Mouse (Mus musculus) heart, adult 11 months (tissue): ENCODE results near the gene Slc15a2.

Experiments
- DNase-seq: peaks from one replicate; pipeline ENCODE4 v3.0.0; 2022

Gene Slc15a2

DNA sequence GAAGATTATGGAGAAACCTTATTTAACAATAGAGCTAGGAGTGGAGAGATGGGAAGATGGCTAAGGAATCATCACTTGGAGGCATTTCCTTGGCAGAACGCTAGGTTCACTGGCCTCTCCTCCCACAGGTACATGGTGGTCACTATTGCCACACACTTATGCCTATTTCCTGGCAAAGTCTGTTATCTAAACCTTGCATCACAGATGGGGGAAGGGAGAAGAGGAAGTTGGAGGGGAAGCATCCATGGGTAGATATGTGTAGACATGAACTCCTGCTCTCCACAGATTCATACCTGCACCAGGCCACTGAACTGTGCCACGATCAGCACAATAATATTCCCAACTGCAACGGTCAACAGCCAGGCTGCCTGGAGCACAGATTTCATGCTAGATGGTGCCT is 32.8 kb downstream of the Slc15a2 start:
- no peak for DNase-seq

DNA sequence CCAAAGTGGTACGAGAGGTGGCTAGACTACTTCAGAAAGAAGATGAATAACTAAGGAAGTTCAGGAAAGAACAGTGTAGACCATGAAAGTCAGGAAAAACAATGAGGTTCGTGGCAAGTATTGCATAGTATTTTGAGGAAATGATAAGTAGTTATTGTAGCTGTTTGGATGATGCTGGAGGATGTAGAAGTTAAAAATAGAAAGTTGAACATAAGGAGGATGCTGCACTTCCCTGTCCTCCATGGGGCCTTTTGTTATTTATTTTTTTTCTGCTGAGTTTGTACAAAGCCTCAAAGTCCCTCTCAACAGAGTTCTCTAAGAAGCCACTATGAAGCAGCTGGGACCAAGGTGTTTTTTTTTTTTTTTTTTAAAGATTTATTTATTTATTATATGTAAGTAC is 37.0 kb downstream of the Slc15a2 start:
- no peak for DNase-seq

DNA sequence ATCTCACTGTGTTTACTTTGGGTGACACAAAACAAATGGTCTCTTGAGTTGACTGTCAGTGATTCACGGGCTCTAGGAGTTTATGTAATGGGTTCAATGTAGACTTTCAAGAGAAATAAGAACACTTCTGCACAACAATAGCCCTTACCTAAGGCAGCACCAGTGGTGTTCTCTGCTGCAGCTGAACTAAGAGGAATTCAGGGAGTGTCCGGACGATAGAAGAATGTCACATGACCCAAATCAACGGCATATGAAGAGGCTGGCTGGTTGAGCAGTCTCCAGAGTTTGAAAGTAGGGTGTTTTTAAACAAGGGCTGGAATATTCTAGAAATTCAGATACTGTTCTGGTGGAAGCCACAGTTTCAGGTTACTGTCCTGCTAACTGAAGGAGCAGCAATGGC is 37.7 kb downstream of the Slc15a2 start:
- no peak for DNase-seq

DNA sequence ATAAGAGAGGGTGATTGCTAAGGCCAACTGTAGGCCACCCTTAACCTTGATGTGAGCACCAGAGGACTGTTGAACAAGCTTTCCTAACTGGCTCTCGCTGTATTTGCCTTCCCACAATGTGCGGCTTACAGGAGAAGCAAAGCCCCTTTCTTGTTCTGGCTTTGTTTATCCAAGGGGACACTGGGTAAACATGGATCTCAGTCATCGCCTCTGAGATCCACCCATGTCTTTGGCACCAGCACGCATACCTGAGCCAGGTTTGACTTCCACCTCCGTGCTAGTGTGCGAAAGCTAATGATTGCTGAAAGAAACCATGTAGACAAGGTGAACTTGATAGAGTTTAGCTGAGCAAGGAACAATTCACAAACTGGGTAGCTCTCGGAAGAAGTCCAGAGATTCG is 41.2 kb downstream of the Slc15a2 start:
- no peak for DNase-seq

DNA sequence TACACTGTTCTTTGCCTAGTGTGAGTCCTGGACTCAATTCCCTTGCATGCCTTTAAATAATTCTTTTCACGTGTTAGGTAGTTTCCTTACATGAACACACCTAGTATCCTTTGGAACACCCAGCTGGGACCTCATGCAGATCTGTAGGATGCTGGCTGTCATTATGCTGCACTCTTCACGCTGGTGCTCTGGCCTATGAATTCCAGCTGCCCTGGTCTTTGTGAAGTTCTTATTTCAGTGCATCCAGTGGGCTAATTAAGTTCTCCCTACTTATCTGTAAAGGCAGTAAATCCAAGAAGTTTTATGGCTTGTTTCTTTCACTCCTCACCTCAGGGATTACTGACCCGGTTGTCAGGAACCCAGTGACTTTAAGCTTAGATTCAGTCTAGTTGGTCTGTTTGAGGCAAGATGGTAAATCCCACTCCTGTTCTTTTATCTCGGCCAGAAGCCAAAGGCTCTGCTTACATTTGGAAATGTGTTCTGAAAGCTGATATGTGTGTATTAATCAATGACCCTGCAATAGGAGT is 45.3 kb downstream of the Slc15a2 start:
- DNase-seq = no peak

DNA sequence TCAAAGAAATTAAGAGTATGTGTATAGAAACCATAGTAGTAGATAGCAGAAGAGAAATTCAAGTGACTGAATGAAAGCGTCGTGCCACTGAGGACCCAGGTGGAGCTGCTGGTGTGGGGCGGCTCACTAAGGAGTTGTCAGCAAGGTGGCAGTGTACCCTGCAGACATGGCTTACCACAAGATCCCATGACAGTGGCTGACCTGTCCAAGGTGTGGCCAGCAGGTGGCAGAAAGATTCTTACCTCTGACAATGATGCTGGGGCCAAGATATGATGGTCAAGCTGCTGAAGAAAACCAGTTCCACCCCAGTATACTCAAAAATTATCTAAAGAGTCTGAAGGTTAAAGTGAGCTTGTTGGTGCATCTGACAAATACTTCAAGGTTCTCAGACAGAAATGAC is 49.3 kb downstream of the Slc15a2 start:
- no peak for DNase-seq

DNA sequence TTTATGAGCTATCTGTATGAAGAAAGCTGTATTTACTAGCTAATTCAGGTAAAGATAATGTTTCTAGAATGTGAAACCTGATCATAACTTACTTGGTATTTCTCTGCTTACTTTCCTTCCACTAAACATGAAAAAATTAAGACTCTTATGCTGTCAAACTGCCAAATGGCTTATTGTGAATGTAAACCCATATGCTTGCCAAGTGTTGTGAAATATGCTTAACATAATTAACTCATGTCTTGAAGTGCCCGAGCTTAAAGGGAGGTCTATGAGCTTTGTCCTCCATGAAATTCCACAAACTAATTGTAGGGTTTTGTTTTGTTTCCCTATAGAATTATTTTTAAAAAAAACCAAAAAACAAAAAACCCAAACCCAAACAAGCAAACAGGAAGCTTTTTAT is 50.9 kb downstream of the Slc15a2 start:
- no peak for DNase-seq

DNA sequence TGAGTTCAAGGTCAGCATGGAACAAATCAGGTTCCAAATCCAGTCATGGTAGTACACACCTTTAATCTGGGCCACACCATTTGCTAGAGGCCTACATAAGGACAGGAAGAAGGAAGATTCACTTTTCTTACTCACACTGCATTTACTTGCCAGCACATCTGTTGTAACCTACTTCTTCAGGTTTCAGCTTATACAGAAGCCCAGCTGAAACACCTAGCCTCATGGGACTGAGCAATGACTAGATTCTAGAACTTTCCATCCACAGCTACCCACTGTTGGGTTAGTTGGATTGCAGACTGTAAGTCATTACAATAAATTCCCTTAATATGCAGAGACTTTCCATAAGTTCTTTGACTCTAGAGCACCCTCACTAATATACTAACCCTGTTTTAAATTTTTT is 52.2 kb downstream of the Slc15a2 start:
- no peak for DNase-seq

DNA sequence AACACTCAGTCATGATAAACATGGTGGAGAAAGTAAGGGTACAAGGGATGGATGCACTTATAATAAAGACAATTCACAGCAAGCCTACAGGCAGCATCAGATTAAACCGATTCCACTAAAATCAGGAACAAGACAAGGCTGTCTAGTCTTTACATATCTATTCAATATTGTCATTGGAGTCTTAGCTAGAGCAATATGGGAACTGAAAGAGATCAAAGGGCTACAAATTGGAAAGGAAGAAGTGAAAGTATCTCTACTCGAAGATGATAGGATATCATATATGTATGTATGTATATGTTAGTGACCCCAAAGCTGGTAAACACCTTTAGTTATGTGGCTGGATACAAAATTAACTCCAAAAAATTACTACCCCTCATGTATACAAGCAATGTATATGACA is 55.8 kb downstream of the Slc15a2 start:
- no peak for DNase-seq

DNA sequence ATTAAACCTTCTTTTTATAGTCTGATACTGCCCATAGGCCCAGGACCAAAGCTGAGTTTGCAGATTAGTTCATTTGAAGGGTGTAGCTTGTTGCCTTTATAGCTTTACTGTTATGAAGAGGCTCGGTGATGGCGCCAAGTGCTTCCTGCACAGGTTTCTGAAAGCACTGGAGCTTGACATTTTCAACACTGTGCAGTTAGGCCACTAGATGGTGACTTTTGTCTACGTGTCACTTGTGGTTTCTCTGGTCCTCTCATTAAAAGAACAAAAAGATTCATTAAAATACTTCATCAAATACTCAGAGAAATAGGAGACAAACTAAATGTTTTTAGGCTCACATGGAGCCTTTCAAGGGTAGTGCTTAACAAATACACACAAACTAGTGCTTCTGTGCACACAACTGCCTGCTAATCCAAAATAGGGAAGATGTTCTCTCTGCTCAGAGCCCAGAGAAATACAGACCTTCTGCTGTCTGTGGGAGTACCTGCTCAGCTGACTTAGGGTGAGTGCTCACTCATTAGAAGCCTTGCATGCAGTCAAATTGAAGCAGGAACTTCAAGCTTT is 60.8 kb downstream of the Slc15a2 start:
- DNase-seq = no peak

DNA sequence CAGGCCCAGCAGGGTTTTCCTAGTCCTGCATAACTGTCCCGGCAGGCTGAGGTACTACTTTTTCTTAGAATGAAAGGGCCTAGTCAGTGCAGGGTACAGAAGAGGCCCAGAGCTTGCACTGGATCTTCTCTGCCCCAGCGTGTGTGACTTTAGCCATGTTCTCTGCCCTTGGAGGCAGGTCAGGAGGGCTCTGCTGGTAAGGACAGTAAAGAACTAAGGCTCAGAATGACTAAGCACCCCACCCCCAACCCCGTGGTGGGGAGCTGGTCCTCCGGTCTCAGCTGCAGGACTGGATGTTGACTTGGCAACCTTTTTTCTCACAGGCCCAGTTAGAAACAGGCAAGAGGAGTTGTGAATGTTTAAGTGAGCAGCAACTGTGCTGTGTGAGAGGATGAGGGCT is 62.0 kb downstream of the Slc15a2 start:
- DNase-seq = no peak

DNA sequence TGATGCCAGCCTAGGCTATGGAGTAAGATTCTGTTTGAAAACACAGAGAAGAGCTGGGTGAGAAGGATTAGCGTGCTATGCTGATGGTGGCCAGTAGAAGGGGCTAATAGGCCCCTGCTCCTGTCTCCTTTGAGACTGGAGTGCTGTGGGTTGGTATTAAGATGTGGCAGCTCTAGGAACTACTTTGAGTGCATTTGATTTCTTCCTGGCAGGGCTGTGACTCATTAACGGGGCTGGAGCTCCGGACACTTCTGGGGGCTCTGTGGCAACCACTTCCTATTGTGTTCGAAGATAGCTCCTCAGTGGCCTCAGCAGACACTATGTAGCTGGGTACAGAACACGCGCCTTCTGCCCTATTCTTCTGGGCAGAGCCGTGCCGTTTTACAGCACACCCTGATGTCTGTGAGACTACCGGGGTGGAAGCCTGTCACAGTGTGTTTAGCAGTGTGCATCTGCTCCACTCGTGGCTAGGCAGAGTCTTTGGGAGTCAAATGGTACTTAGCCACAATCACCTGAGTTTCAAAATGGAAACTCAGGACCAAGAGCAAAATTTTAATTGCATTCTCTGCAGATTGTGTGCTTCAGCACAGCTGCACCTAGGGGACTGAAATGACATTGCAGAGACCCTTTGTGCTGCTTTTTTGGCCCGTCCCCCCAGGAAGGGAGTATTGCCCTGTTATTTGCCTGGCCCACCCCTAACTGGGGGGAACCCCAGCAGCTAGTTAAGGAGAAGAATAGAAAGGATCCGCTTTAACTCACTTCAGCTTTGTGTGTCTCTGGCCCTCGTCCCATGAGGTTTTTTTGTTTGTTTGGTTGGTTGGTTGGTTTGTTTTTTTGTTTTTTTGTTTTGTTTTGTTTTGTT is 64.3 kb downstream of the Slc15a2 start:
- no peak for DNase-seq

DNA sequence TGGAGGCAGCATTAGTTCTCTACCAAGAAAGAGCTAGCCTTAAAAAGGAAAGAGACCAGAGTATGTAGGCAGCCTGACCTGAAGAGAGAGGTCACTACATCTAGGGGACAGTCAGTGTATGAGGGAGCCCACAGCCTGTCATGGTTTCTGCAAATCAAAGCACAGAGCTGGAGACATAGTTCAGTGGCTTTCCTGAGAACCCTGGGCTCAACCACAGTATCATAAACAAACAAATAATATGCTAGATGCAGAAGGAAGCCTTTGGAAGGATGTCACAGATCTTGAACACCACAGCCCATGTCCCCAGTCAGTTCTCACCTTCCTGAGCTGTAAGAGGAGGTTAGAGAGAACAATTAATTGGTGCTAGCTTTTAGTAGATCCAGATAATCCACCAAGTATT is 66.1 kb downstream of the Slc15a2 start:
- peak; percentile 65 for DNase-seq

DNA sequence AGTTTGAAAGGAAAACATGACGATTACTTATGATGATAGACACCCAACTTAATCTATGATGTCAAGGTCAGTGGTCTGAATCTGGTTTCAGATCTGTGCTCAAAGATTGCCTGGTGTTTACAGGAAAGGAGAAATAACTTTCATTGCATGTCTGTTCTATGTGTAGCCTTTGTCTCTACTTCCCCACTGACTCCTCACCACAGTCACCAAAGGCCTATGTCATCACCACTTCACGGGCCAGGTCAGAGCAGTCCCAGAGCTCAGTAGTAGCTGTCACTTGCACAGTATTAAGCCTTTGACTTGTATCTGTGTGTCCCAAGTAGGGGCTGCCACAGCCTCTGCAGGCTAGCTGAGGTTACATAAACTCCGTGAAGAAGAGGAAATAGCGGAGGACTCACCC is 67.3 kb downstream of the Slc15a2 start:
- no peak for DNase-seq

DNA sequence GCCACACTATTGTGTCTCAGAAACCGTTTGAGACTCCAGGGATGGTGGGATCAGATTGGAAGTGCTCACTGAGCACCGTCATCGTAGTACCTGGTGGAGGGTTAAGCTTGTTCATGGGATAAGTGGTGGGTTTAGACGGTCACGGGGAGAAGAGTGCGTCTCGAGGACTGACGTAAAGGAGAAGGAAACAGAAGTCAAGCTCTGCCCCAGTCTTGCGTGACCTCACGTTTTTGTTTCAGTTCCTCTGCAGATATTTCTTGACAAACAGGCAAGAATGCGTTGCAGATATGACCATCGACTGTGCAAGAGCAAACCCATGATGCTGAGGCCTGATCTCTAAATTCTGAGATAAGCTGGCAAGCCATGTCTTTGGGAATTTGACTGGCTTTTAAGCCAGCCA is 73.0 kb downstream of the Slc15a2 start:
- DNase-seq = peak; percentile 96

DNA sequence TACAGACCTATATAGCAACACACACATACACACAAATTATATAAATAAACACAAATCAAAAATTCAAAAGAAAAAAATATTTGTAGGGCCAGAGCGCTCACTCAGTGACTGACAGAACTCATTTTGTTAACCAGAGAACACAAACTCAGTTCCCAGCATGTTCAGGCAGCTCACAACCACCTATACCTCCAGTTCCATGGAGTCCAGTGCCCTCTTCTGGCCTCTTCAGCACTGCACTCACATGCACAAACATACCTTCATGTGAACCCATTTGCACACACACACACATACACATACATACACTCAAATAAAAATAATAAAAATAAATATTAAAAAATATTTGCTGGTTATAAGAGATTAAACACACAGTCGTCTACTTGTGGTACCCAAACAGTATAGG is 74.0 kb downstream of the Slc15a2 start:
- DNase-seq = no peak

DNA sequence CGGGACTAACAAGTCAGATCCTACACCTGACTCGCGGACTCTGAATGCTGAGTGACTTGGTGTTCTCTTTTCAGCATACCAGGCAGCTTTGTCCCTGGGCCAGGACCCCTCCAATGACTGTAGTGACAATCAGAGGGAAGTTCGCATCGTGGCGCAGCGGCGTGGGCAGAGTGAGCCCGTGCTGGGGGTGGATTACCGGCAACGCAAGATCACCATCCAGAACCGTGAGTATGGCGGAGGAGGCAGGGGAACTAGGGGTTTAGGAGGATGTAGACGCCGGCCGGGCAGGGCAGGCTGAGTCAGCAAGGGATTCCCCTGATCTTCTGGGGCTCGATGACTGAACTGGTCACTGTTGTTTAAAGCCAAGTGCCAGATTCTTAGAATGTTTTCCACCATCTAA is 75.4 kb downstream of the Slc15a2 start:
- DNase-seq = peak; percentile 94

DNA sequence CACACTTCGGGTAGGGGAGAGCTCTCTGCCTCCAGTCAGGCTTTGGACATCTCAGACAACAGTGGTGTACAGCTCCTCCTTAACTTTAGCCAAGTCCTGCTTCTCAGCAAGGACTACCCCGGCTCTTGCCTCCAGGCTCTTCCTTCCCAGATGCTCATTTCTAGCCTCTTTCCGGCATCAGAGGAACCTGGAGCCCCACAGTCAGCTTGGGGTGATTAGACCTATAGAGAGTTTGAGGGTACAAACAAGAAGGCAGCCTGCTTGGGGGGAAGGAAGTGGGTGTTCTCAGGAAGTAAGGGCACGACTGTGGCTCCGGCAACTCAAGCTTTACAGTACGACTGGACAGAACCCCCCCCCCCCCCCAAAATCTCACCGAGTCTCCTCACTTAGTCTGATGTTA is 76.0 kb downstream of the Slc15a2 start:
- no peak for DNase-seq

DNA sequence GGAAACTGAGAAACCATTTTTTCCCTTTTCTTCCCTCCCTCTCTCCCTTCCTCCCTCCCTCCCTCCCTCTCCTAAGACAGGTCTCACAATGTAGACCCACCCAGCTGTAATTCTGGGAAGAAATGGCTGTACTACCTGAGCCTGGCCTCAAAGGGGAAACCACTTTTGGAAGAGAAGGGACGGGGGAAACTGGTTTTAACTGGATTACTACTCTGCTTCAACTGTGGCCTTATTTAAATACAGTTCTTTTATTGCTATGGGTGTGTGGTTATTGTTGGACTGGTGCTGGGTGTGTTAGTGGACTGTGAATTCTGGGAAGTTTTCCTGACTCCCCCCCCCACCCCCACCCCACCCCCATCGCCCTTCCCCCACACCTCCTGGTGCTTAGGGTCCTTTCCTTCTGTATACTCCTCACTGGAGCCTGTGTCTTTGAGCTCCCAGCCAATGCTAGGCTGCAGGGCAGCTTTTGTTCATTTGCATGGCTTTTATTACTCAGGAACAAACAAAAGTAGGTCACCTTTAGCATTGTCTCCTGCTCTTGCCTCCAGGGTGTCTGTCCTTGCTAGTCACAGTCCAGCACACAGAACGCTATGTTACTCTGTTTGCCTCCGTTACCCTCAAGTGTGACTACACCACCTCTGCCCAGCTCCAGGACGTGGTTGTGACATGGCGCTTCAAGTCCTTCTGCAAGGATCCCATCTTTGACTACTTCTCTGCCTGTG is 76.9 kb downstream of the Slc15a2 start:
- no peak for DNase-seq

DNA sequence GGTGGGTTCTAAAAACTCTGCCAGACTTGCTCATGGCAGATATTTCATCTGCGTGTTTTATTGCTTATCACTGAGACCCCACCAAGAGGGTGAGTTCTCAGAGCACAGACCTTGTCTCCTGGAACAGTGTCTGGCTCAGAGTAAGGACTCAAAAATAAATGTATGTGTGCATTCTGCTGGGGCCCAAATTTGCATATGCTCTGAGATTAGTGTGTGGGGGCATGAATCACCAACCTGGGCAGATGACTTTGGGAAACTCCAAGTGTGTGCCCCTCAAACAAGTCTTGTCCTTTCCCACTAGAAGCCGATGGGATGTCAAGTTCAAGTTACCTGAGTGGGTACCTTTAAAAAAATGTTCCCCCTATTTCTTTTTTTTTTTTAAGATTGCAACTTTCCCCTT is 84.3 kb downstream of the Slc15a2 start:
- no peak for DNase-seq
